Mouse (Mus musculus) inflammation-experienced regulatory T-cells, adult 16 weeks (primary cell): ENCODE data around the gene Mcee. TPM values are rescaled to one million over a fixed set of nuclear protein-coding genes. Genes with fewer than 3 reads are reported as not detected.

Experiments used
- polyA plus RNA-seq: library from polyadenylated mRNA; unstranded; fragments of 100-300 nt; shearing (Covaris generic); gene quantifications from one replicate; pipeline ENCODE4 v1.2.1, GENCODE M21; 2017

Gene Mcee
- polyA plus RNA-seq: 26.0 TPM

DNA sequence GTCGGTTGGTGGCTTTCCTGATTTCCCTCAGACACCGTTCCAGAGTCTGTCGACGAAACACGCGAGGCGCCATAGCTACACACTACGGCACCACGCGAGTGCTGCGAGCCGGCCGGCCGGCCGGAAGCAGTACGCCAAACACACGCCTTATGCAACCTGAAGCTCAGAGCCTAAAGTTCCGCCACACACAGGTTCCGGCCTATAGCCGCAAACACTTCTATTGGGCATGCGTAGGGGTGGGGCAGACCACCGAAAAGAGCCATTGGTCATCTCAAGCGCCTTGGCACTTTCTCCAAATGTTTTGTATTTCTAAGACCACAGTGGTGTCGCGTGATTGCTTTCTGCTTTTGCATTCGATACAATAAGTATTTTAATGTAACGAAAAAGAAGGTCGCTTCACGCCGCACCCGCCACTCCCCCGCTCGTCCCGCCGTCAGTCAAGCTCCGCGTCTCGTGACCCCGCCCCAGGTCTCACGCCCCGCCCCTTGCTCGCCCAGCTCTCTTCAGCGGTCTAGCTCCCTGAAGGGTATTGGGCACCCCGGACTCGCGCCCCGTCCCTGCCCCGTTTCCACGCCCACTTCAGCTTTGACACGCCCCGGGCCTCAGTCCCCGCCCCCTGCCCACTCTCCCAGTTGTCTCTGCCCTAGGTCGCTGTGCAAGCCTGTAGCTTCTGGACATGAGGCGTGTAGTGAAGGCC, at the start of gene Mcee, which contains the start of gene Mphosph10:
Mcee (plus strand) TSS at position 486 of the 697 bp plus-strand sequence.
Mphosph10 (minus strand) TSS at position 147 of the 697 bp plus-strand sequence.

DNA sequence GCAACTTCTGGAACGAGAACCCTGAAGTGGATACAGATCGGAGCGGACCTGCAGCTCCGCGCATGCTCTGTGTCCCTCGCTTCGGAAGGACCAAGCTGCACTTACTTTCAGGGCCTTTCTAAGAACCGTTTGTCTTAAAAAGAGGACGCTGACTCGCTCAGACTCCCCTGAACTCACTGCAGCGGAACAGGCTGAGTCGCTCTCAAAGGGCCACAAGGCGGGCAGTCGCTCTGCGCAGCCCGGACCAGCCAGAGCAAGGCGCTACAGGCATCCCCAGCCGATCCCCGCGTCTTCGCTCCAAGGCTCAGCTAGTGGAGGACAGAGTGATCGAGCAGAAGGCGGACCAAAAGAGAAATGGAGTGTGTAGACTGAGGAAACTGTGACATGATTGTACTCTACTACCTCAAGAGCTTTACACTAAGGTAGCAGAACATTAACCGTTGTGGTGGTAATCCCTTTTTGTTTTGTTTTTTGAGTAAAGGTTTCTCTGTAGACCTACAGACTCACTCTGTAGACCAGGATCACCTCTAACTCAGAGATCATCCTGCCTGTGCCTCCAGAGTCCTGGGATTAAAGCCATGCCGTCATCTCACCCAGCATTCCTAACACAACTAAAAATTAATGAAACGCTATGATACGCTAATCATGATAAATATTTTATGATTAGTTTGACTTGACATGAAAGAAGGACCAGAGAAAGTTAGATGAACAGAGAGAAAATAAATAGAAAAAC, 18.4 kb upstream of the Mcee start, which contains the start of gene Fan1:
Fan1 (minus strand) TSS at position 266 of the 733 bp plus-strand sequence.

Other genes starting within 250 kb of the Mcee start
- gene Trpm1, start 238.8 kb upstream of the Mcee start, polyA plus RNA-seq: 5.1 TPM
- 13.1 TPM for gene Mtmr10, start 105.0 kb upstream of the Mcee start, polyA plus RNA-seq
- 9.2 TPM for gene Fan1, start 18.5 kb upstream of the Mcee start, polyA plus RNA-seq
- 56.1 TPM for gene Mphosph10, start 339 bp upstream of the Mcee start, polyA plus RNA-seq
- not detected for gene Apba2, start 109.1 kb downstream of the Mcee start, polyA plus RNA-seq